Mouse (Mus musculus) heart, embryonic 16.5 days (tissue): ENCODE data around the gene Pbx1. TPM values are rescaled to one million over a fixed set of nuclear protein-coding genes. Genes with fewer than 3 reads are reported as not detected.
"Not testable (repeated sequence)": the region's sequence is repeated elsewhere in the genome, so short reads cannot be mapped to it uniquely, and the experiment has no call there.

ENCODE experiments used
- ATAC-seq: fragments of 200-750 bp; cut with Nextera tagmentation; replicated peaks from 2 replicates; pipeline ENCODE4 v1.8.0; 2017; ENCODE audit warnings: moderate number of reproducible peaks; ENCODE audit not compliant: insufficient read depth, low FRiP score; ENCODE audit errors: extremely low read depth
- H3K27ac ChIP-seq: fragments of 300-500 bp; sonication (generic); 2 replicates; pipeline ENCODE4 v1.5.1; 2014; ENCODE audit warnings: mild to moderate bottlenecking, low read length, control low read depth, moderate library complexity
- H3K27me3 ChIP-seq: fragments of 300-500 bp; sonication (generic); 2 replicates; pipeline ENCODE4 v1.6.1; 2014; ENCODE audit warnings: low read length, mixed read lengths; ENCODE audit not compliant: control insufficient read depth, insufficient read depth
- H3K36me3 ChIP-seq: fragments of 300-500 bp; sonication (generic); 2 replicates; pipeline ENCODE4 v1.6.1; 2014; ENCODE audit not compliant: control insufficient read depth, insufficient read depth
- H3K4me1 ChIP-seq: fragments of 300-500 bp; sonication (generic); 2 replicates; pipeline ENCODE4 v1.6.1; 2014; ENCODE audit warnings: low read length, mixed read lengths; ENCODE audit not compliant: control insufficient read depth, insufficient read depth
- H3K4me2 ChIP-seq: fragments of 300-500 bp; sonication (generic); 2 replicates; pipeline ENCODE4 v1.6.1; 2014; ENCODE audit warnings: low read depth, mild to moderate bottlenecking, control low read depth, low read length
- H3K4me3 ChIP-seq: fragments of 300-500 bp; sonication (generic); 2 replicates; pipeline ENCODE4 v1.5.1; 2014; ENCODE audit warnings: mild to moderate bottlenecking, control low read depth, low read length
- H3K9ac ChIP-seq: fragments of 300-500 bp; sonication (generic); 2 replicates; pipeline ENCODE4 v1.6.1; 2014; ENCODE audit warnings: low read length, control low read depth
- H3K9me3 ChIP-seq: fragments of 300-500 bp; sonication (generic); replicated peaks from 2 replicates; pipeline ENCODE4 v1.6.1; 2016; ENCODE audit warnings: low read length; ENCODE audit not compliant: control insufficient read depth
- WGBS: fragments of 180-500 bp; shearing (Covaris S2); extraction: QIAGEN DNeasy Blood & Tissue Kit; methylation state at CpG from one replicate; pipeline ENCODE4 v1.1.7; 2014; 5-methylcytosine and 5-hydroxymethylcytosine counted together
- polyA plus RNA-seq: library from polyadenylated mRNA; unstranded; fragments of >200 nt; fragmentation: Nextera tagmentation; extraction: Ambion mirVana; gene quantifications from 2 replicates; pipeline ENCODE4 v1.2.1, GENCODE M21; 2015

Pbx1 gene
- 18.0 and 20.7 TPM in 2 replicates for polyA plus RNA-seq

DNA sequence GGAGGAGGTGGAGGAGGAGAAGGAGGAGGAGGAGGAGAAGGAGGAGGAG is at the start of gene Pbx1:
Pbx1 (minus strand) TSS at position 39 of the 49 bp plus-strand sequence.
- not testable (repeated sequence) for H3K36me3 ChIP-seq, ATAC-seq, H3K27me3 ChIP-seq, H3K9me3 ChIP-seq
- Histone ChIP-seq H3K4me1 (peaks cover 12% of the 10 kb centered on the region), H3K4me2 (peak within 1 kb of the TSS; percentile 79), H3K27ac (peak within 1 kb of the TSS; percentile 97), H3K9ac (peak within 1 kb of the TSS; percentile 85), H3K4me3 (peak within 1 kb of the TSS; percentile 81)

DNA sequence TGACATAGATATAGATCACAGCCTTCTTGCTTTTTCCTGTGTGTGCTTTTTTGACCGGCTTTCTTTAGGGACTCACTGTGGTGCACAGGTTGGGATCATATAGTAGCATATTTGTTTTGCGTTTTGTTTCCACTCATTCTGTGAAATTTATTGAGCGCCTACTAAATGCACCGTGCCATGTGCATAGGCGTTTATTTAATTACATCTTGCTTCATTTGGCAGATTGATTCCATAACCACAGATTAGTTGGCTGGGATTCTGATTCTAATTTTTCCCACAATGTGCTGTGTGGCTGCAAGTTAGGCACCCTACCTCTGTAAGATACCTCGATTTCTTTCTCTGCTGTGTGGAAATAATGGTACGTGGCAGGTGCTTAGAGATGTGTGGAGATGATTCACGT is 47.6 kb upstream of the Pbx1 start:
- no peak overlapping the region for H3K27ac ChIP-seq
- 89% methylated on average over 8 of the region's 8 CpGs for WGBS
- H3K4me1 ChIP-seq, result peaks cover 9% of the 10 kb centered on the region
- no peaks in the 10 kb centered on the region for H3K9me3 ChIP-seq
- H3K9ac ChIP-seq, result no peak overlapping the region
- no peak for ATAC-seq
- no peak overlapping the region for H3K4me3 ChIP-seq
- no peaks in the 10 kb centered on the region for H3K36me3 ChIP-seq
- no peak overlapping the region for H3K4me2 ChIP-seq
- H3K27me3 ChIP-seq, result no peaks in the 10 kb centered on the region

DNA sequence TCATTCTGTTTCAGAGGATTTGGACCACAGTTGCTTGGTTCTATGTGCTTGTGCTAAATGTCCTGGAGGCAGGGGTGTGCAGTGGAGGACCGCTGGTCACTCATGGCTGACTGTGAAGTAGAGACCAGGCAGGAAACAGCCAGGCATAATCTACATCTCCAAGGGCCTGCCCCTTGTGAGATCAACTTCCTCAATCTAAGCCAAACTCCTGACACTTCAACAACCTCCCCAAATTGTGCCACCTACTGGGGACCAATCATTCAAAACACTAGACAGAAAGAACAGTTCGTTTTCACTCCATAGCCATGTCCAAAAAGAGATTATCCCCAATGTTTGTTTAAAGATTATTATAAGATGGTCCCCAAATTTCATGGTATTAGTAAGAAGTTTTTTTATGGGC is 46.8 kb upstream of the Pbx1 start:
- Histone ChIP-seq H3K9me3 (no peaks in the 10 kb centered on the region), H3K4me2 (no peak overlapping the region), H3K27me3 (no peaks in the 10 kb centered on the region), H3K4me1 (peaks cover 9% of the 10 kb centered on the region), H3K36me3 (no peaks in the 10 kb centered on the region), H3K4me3 (no peak overlapping the region), H3K9ac (no peak overlapping the region), H3K27ac (no peak overlapping the region)
- no peak for ATAC-seq
- 77% methylated on average over 2 of the region's 2 CpGs for WGBS

DNA sequence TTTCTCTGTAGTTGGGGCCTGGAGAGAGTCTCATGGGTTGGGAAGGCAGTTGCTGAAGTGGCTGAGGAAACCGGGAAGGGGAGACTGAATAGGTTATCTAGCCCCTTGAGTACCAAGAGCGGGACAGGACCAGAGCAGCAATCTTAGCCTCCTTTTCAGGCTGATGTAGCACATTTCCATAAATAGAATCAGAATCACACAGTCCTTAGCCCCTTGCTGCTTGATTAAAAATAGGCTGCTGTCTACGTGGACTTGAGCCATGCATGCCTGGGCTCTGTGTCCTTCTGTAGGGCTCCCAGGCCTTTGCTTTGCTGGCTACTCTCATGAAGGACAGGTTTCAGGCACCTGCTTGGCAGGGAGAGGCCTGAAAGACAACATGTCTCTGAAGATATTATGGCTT is 44.8 kb upstream of the Pbx1 start:
- peak; percentile 95 for ATAC-seq

DNA sequence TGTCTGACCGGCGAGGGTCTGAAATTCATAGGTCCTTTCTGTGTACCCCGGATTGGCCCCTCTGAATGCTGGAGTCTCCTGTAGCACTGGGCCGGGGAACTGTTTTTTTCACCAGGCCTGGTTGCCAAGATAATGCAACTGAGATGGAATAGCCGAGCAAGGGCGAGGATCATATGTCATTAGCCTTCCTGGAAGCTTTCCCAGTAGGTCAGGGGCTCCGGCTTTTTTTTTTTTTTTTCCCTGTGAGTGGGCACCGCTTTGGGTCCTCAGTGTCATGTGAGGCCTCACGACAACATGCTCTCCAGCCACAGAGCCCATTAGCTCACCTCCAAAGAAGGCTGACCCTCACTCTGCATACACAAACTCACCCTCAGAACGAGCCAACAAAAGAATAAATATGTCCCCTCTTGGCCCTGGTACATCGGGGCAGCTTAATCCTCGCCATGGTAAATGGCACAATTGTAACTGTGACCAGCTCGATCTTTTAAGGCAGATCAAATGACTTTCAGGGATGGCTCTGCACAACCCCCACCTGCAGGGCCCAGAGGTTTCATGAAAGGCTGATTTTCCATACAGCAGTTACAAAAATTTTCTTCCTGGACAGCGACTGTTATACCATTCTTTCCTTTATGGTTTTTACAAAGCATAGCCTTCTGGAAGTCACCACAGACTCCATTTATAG is 44.3 kb upstream of the Pbx1 start:
- no peaks in the 10 kb centered on the region for H3K9me3 ChIP-seq
- ATAC-seq, result peak; percentile 34; the same call in 1 of the 2 replicates
- H3K4me2 ChIP-seq, result peak overlapping the region; percentile 31
- H3K27me3 ChIP-seq, result no peaks in the 10 kb centered on the region
- WGBS, result 39% methylated on average over 14 of the region's 14 CpGs
- no peak overlapping the region for H3K4me3 ChIP-seq
- peak overlapping the region; percentile 97 for H3K27ac ChIP-seq
- H3K36me3 ChIP-seq, result no peaks in the 10 kb centered on the region
- peak overlapping the region; percentile 41; the same call in 1 of the 2 replicates for H3K9ac ChIP-seq
- peaks cover 11% of the 10 kb centered on the region for H3K4me1 ChIP-seq

More for the DNA sequence above, 44.8 kb upstream of the Pbx1 start:
- peak overlapping the region; percentile 41; the same call in 1 of the 2 replicates for H3K9ac ChIP-seq
- H3K4me3 ChIP-seq, result no peak overlapping the region
- WGBS, result 19% methylated on average over 3 of the region's 3 CpGs
- no peaks in the 10 kb centered on the region for H3K36me3 ChIP-seq
- peak overlapping the region; percentile 31 for H3K4me2 ChIP-seq
- H3K27me3 ChIP-seq, result no peaks in the 10 kb centered on the region
- peak overlapping the region; percentile 97 for H3K27ac ChIP-seq
- H3K4me1 ChIP-seq, result peaks cover 11% of the 10 kb centered on the region
- H3K9me3 ChIP-seq, result no peaks in the 10 kb centered on the region

DNA sequence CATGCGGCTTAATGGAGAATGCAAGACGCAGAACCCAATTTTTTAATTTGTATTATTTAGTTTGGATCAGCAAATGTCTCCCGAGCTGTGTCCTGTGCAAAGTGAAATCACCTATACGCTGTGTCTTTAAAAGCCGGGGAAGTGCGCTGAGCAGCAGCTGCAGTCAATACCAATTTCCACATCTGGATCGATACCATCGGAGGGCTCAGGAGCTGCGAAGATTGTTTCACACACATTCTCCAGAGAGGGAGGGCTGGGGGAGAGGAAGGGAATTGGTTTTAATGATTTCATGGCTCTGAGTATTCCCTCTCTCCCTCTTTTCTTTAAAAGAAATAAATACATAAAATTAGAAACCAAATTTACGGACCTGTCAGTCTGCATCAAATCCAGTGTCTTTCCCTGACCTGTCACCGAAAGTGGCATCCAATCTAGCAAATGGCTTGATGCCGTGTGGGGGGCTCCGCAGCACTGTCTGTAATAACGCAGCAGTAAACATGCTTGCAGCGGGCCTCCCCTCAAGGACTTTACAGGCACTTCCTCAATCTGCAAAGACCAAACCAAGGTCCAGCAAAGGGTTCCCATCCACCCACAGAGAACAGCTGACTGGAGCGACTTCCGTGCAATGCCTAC is 43.6 kb upstream of the Pbx1 start:
- Histone ChIP-seq H3K27me3 (no peaks in the 10 kb centered on the region), H3K4me3 (no peak overlapping the region), H3K36me3 (no peaks in the 10 kb centered on the region), H3K9ac (no peak overlapping the region), H3K4me1 (peaks cover 11% of the 10 kb centered on the region), H3K27ac (peak overlapping the region; percentile 97), H3K9me3 (no peaks in the 10 kb centered on the region), H3K4me2 (no peak overlapping the region)
- whole genome bisulfite sequencing, result 89% methylated on average over 17 of the region's 17 CpGs
- ATAC-seq, result no peak

DNA sequence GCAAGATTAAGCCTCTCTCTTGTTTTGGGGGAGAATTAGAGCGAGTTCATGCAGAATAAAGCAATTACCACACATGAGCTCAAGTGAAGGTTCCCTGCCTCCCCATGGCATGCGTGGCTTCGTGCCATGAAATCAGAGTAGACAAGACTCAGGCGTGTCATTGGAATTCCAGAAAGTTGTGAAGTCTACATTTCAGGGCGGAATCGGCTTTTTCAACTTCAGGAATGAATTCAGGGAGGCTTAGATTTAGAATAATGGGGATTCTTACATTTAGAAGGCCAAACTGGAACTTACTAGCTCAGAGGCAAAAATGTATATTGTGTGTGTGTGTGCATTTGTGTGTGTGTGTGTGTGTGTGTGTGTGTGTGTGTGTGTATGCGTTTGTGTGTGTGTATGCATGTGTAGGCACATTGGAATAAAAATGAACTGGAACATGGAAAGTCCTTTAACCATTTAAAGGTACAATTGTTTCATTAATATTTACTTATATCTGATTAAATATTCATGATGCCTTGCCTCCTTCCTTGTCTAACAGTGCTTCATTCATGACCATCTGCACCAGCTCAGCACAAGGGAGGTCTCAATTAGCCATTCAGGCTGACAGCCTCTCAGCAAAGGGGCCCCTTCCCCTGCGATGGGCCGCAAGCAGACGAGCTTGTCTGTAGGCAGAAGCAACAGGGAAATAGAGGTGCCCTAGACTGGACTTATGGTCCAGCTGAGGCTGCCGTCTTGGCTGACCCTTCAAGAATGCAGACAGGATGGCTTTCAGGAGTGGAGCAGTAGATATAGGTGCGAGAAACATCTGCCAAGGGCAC is 41.4 kb upstream of the Pbx1 start:
- Histone ChIP-seq H3K27ac (no peak overlapping the region), H3K9me3 (no peaks in the 10 kb centered on the region), H3K9ac (no peak overlapping the region), H3K4me2 (no peak overlapping the region), H3K4me3 (no peak overlapping the region), H3K36me3 (no peaks in the 10 kb centered on the region), H3K4me1 (peaks cover 11% of the 10 kb centered on the region), H3K27me3 (no peaks in the 10 kb centered on the region)
- WGBS, result 47% methylated on average over 12 of the region's 12 CpGs
- no peak for ATAC-seq

DNA sequence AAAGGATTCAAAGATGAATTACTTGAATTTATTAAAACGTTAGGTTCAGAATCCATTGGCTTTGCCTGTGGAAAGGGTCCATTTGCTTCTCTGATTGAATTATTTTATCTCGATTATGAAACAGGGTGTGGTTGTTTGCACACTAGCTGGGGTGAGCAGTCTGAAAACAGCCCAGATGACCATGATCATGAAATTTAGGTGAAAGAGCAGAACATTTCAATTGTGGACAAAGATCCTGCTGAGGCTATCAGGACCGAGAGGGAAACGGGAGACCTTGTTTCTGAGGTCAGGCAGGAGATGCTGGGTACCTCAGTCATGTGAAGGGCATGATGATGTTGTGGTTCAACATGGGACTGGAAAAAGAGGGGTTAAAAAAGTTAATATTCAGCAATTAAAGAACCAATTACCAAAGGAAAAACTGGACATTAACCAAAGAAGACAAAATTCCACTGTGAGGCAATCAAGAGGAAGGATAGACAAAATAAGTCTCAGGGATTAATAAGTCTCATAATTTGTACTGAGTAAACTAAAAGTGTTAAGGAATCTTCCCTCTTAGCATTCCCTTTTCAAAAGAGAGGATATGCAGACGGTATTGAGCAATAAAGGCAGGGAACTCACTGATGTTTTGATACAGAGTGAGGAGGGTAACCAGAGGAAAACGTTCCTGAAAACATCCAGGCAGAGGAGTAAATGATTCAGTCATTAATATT is 40.6 kb upstream of the Pbx1 start:
- Histone ChIP-seq H3K9ac (no peak overlapping the region), H3K36me3 (no peaks in the 10 kb centered on the region), H3K4me2 (no peak overlapping the region), H3K27me3 (no peaks in the 10 kb centered on the region), H3K4me3 (no peak overlapping the region), H3K9me3 (no peaks in the 10 kb centered on the region), H3K27ac (no peak overlapping the region), H3K4me1 (peaks cover 11% of the 10 kb centered on the region)
- ATAC-seq, result no peak
- whole genome bisulfite sequencing, result 72% methylated on average over 6 of the region's 6 CpGs

DNA sequence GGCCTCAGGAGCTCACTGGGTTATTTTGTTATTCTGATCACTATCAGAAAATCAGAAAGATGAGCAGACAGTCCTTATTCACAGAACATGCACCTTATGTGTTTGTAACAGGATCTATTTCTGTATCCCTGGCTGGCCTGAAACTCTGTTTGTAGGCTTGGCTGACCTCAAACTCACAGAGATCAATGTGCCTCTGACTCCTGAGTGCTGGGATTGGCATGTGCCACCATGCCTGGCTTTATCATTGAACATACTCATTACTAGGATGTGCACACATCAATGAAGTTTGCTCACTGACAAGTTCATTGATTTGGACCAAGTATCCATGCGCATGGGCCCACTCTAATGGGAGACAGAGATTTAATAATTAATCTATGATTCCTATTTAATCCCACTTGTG is 27.4 kb upstream of the Pbx1 start:
- Histone ChIP-seq H3K27me3 (no peaks in the 10 kb centered on the region), H3K27ac (no peak overlapping the region), H3K4me2 (no peak overlapping the region), H3K4me3 (no peak overlapping the region), H3K9me3 (no peaks in the 10 kb centered on the region), H3K4me1 (no peaks in the 10 kb centered on the region), H3K36me3 (no peaks in the 10 kb centered on the region), H3K9ac (no peak overlapping the region)
- WGBS, result 98% methylated on average over 1 of the region's 1 CpGs
- ATAC-seq, result no peak
